Comparison of ENCODE assay signal across 18 mouse cellular contexts in genomic region chr4:88118750-88119395, GRCm38 (mm10). TPM values are rescaled to one million over a fixed set of nuclear protein-coding genes. Genes with fewer than 3 reads are reported as not detected.
DNase-seq lines count a peak whose midpoint lies in the region; ATAC-seq lines count a peak whose summit lies in the region.
"Had no signal": no experiment of that assay in that cellular context is flagged by ENCODE, and none has a peak within 500 bp of the region (broad histone marks: within the 10 kb centered on the region; RNA-seq: fewer than 3 reads in every experiment).

No protein-coding gene starts in this region.

- H3K9ac ChIP-seq in liver, embryonic 15.5 days: no peak overlapping the region; the same call in 1 of the 2 replicates
- H3K9ac ChIP-seq: embryonic facial prominence, embryonic 15.5 days; hindbrain, embryonic 15.5 days; limb, embryonic 15.5 days had no signal

- H3K27me3 ChIP-seq in liver, embryonic 15.5 days: no peaks in the 10 kb centered on the region
- H3K27me3 ChIP-seq: CH12.LX; embryonic facial prominence, embryonic 15.5 days; hindbrain, embryonic 15.5 days; limb, embryonic 15.5 days had no signal

- WGBS in liver, embryonic 15.5 days (ENCODE audit: insufficient replicate concordance): 52% methylated on average over 5 of the region's 5 CpGs

- H3K4me1 ChIP-seq in liver, embryonic 15.5 days (replicated peaks): peaks cover 32% of the 10 kb centered on the region
- H3K4me1 ChIP-seq: embryonic facial prominence, embryonic 15.5 days; hindbrain, embryonic 15.5 days had no signal

- no peak overlapping the region for H3K4me3 ChIP-seq in liver, embryonic 15.5 days (replicated peaks)
- H3K4me3 ChIP-seq: embryonic facial prominence, embryonic 15.5 days; hindbrain, embryonic 15.5 days; left cerebral cortex, adult 2 months; limb, embryonic 15.5 days had no signal

- no peaks in the 10 kb centered on the region for H3K9me3 ChIP-seq in liver, embryonic 15.5 days (replicated peaks)
- H3K9me3 ChIP-seq: embryonic facial prominence, embryonic 15.5 days; hindbrain, embryonic 15.5 days; limb, embryonic 15.5 days had no signal

- DNase-seq in thymus, postnatal 14 days: peak; percentile 51
- no peak for DNase-seq in embryo, embryonic 9.5 days (ENCODE audit: extremely low spot score)
- DNase-seq in cerebellum, postnatal 4 days (ENCODE audit: low spot score in 2 of 2): no peak
- DNase-seq: cerebellum, adult 18-20 months; heart, postnatal 14 days; lung, postnatal 36 days; midbrain, embryonic 14.5 days had no signal

- no peak overlapping the region for H3K27ac ChIP-seq in liver, embryonic 15.5 days (replicated peaks)
- H3K27ac ChIP-seq: embryonic facial prominence, embryonic 15.5 days; hindbrain, embryonic 15.5 days; left cerebral cortex, adult 2 months; limb, embryonic 15.5 days; stomach, postnatal 0 days had no signal

- no peak overlapping the region for H3K4me2 ChIP-seq in liver, embryonic 15.5 days
- H3K4me2 ChIP-seq: embryonic facial prominence, embryonic 15.5 days; hindbrain, embryonic 15.5 days; limb, embryonic 15.5 days had no signal

- no peaks in the 10 kb centered on the region for H3K36me3 ChIP-seq in liver, embryonic 15.5 days (replicated peaks)
- H3K36me3 ChIP-seq: embryonic facial prominence, embryonic 15.5 days; hindbrain, embryonic 15.5 days; limb, embryonic 15.5 days had no signal

- ATAC-seq in CD4-positive, CD25-positive, alpha-beta regulatory T cell, adult 4 months: peak; percentile 25
- peak; percentile 60 for ATAC-seq in common myeloid progenitor, adult 5-6 weeks (replicated peaks; ENCODE audit: low read depth, poor library complexity, severe bottlenecking)
- ATAC-seq in liver, embryonic 15.5 days (ENCODE audit: insufficient read depth): 0 out of 2 replicates have a peak, but pooled peaks have one; percentile 11
- ATAC-seq in inflammation-experienced regulatory T-cells, adult 6 months: no peak
- ATAC-seq: forebrain, embryonic 14.5 days had no signal

RNA-seq across cellular contexts. Expression of gene Focad, which starts 24.4 kb away (rescaled TPM):
- 10 to 100 TPM; 16.4 to 18.4 TPM for polyA plus RNA-seq in CD4-positive, CD25-positive, alpha-beta regulatory T cell, adult 4 months (2017; shearing (Covaris generic))
- total RNA-seq in common myeloid progenitor, adult 5-6 weeks (2017): 23.6 and 23.7 TPM in 2 replicates
- polyA plus RNA-seq in liver, embryonic 15.5 days (2015; fragmentation: Nextera tagmentation; extraction: Ambion mirVana): 6.5 and 7.7 TPM in 2 replicates
- 10 to 100 TPM in 2 of 3 experiments, 1 to 10 TPM in 1; 6.9 to 14.5 (median 11.6) TPM for polyA plus RNA-seq in inflammation-experienced regulatory T-cells, adult 6 months (2017; shearing (Covaris generic))
